Mouse (Mus musculus): ENCODE measurements around the gene Acot7. TPM values are rescaled to one million over a fixed set of nuclear protein-coding genes. Genes with fewer than 3 reads are reported as not detected.

The Acot7 gene
- polyA plus RNA-seq, 1 experiment from 2014 or later, result 66.5 TPM

- no peak overlapping the region for H3K9ac ChIP-seq (ENCODE audit: low read length)
- no peak overlapping the region for H3K27ac ChIP-seq (ENCODE audit: low read length)
- no peaks in the 10 kb centered on the region for H3K27me3 ChIP-seq (ENCODE audit: control insufficient read depth, insufficient read depth, low read depth, low read length)
- peaks cover 3% of the 10 kb centered on the region; the same call in 1 of the 2 replicates for H3K4me1 ChIP-seq (replicated peaks; ENCODE audit: control insufficient read depth, insufficient read depth, low read length)
- no peak for ATAC-seq (ENCODE audit: low read depth)
- no peak overlapping the region for H3K4me3 ChIP-seq (ENCODE audit: low read length)
- WGBS, result 72% methylated on average over 7 of the region's 7 CpGs
- H3K9me3 ChIP-seq (ENCODE audit: control insufficient read depth, low read length), result no peaks in the 10 kb centered on the region
- no peaks in the 10 kb centered on the region for H3K36me3 ChIP-seq (ENCODE audit: control insufficient read depth, insufficient read depth, low read length)
- H3K4me2 ChIP-seq (ENCODE audit: low read depth, low read length), result no peak overlapping the region
These were observed 53.4 kb downstream of the Acot7 start for GRCm38 (mm10) chr4:152231326-152231725.

- Histone ChIP-seq H3K27ac (ENCODE audit: low read length) (no peak overlapping the region), H3K4me2 (ENCODE audit: low read depth, low read length) (no peak overlapping the region), H3K36me3 (ENCODE audit: control insufficient read depth, insufficient read depth, low read length) (no peaks in the 10 kb centered on the region), H3K9me3 (ENCODE audit: control insufficient read depth, low read length) (no peaks in the 10 kb centered on the region), H3K4me3 (ENCODE audit: low read length) (no peak overlapping the region), H3K9ac (ENCODE audit: low read length) (no peak overlapping the region), H3K27me3 (ENCODE audit: control insufficient read depth, insufficient read depth, low read depth, low read length) (no peaks in the 10 kb centered on the region), H3K4me1 (replicated peaks; ENCODE audit: control insufficient read depth, insufficient read depth, low read length) (peaks cover 3% of the 10 kb centered on the region; the same call in 1 of the 2 replicates)
- WGBS, result 85% methylated on average over 4 of the region's 4 CpGs
- ATAC-seq (ENCODE audit: low read depth), result no peak
These were observed 54.5 kb downstream of the Acot7 start for GRCm38 (mm10) chr4:152232411-152232903.

- Histone ChIP-seq H3K36me3 (ENCODE audit: control insufficient read depth, insufficient read depth, low read length) (no peaks in the 10 kb centered on the region), H3K9ac (ENCODE audit: low read length) (no peak overlapping the region), H3K4me2 (ENCODE audit: low read depth, low read length) (no peak overlapping the region), H3K27ac (ENCODE audit: low read length) (no peak overlapping the region), H3K27me3 (ENCODE audit: control insufficient read depth, insufficient read depth, low read depth, low read length) (no peaks in the 10 kb centered on the region), H3K9me3 (ENCODE audit: control insufficient read depth, low read length) (no peaks in the 10 kb centered on the region), H3K4me3 (ENCODE audit: low read length) (no peak overlapping the region), H3K4me1 (replicated peaks; ENCODE audit: control insufficient read depth, insufficient read depth, low read length) (no peaks in the 10 kb centered on the region)
- 63% methylated on average over 4 of the region's 4 CpGs for WGBS
- ATAC-seq (ENCODE audit: low read depth), result no peak
These were observed 62.0 kb downstream of the Acot7 start for GRCm38 (mm10) chr4:152239974-152240373.

- WGBS, result 77% methylated on average over 9 of the region's 9 CpGs
- no peak overlapping the region for H3K4me3 ChIP-seq (ENCODE audit: low read length)
- no peak overlapping the region for H3K4me2 ChIP-seq (ENCODE audit: low read depth, low read length)
- H3K27ac ChIP-seq (ENCODE audit: low read length), result no peak overlapping the region
- no peak for ATAC-seq (ENCODE audit: low read depth)
- H3K36me3 ChIP-seq (ENCODE audit: control insufficient read depth, insufficient read depth, low read length), result no peaks in the 10 kb centered on the region
- no peaks in the 10 kb centered on the region for H3K4me1 ChIP-seq (replicated peaks; ENCODE audit: control insufficient read depth, insufficient read depth, low read length)
- H3K27me3 ChIP-seq (ENCODE audit: control insufficient read depth, insufficient read depth, low read depth, low read length), result no peaks in the 10 kb centered on the region
- H3K9me3 ChIP-seq (ENCODE audit: control insufficient read depth, low read length), result no peaks in the 10 kb centered on the region
- no peak overlapping the region for H3K9ac ChIP-seq (ENCODE audit: low read length)
These were observed 65.4 kb downstream of the Acot7 start for GRCm38 (mm10) chr4:152243241-152243891.

GRCm38 (mm10) chr4:152243969-152244368, 66.0 kb downstream of the Acot7 start:
- no peaks in the 10 kb centered on the region for H3K9me3 ChIP-seq (ENCODE audit: control insufficient read depth, low read length)
- H3K4me1 ChIP-seq (replicated peaks; ENCODE audit: control insufficient read depth, insufficient read depth, low read length), result no peaks in the 10 kb centered on the region
- no peak overlapping the region for H3K9ac ChIP-seq (ENCODE audit: low read length)
- H3K4me3 ChIP-seq (ENCODE audit: low read length), result no peak overlapping the region
- no peaks in the 10 kb centered on the region for H3K36me3 ChIP-seq (ENCODE audit: control insufficient read depth, insufficient read depth, low read length)
- H3K4me2 ChIP-seq (ENCODE audit: low read depth, low read length), result no peak overlapping the region
- WGBS, result 90% methylated on average over 8 of the region's 8 CpGs
- no peaks in the 10 kb centered on the region for H3K27me3 ChIP-seq (ENCODE audit: control insufficient read depth, insufficient read depth, low read depth, low read length)
- ATAC-seq (ENCODE audit: low read depth), result no peak
- no peak overlapping the region for H3K27ac ChIP-seq (ENCODE audit: low read length)

- no peak overlapping the region for H3K9ac ChIP-seq (ENCODE audit: low read length)
- no peaks in the 10 kb centered on the region for H3K36me3 ChIP-seq (ENCODE audit: control insufficient read depth, insufficient read depth, low read length)
- H3K4me2 ChIP-seq (ENCODE audit: low read depth, low read length), result no peak overlapping the region
- H3K4me3 ChIP-seq (ENCODE audit: low read length), result no peak overlapping the region
- WGBS, result 73% methylated on average over 11 of the region's 11 CpGs
- no peaks in the 10 kb centered on the region for H3K9me3 ChIP-seq (ENCODE audit: control insufficient read depth, low read length)
- no peaks in the 10 kb centered on the region for H3K4me1 ChIP-seq (replicated peaks; ENCODE audit: control insufficient read depth, insufficient read depth, low read length)
- ATAC-seq (ENCODE audit: low read depth), result no peak
- no peaks in the 10 kb centered on the region for H3K27me3 ChIP-seq (ENCODE audit: control insufficient read depth, insufficient read depth, low read depth, low read length)
- no peak overlapping the region for H3K27ac ChIP-seq (ENCODE audit: low read length)
These were observed 66.9 kb downstream of the Acot7 start for GRCm38 (mm10) chr4:152244545-152245522.

GRCm38 (mm10) chr4:152246011-152246410, 68.1 kb downstream of the Acot7 start:
- Histone ChIP-seq H3K27ac (ENCODE audit: low read length) (no peak overlapping the region), H3K9me3 (ENCODE audit: control insufficient read depth, low read length) (no peaks in the 10 kb centered on the region), H3K36me3 (ENCODE audit: control insufficient read depth, insufficient read depth, low read length) (no peaks in the 10 kb centered on the region), H3K27me3 (ENCODE audit: control insufficient read depth, insufficient read depth, low read depth, low read length) (no peaks in the 10 kb centered on the region), H3K9ac (ENCODE audit: low read length) (no peak overlapping the region), H3K4me3 (ENCODE audit: low read length) (no peak overlapping the region), H3K4me1 (replicated peaks; ENCODE audit: control insufficient read depth, insufficient read depth, low read length) (no peaks in the 10 kb centered on the region), H3K4me2 (ENCODE audit: low read depth, low read length) (no peak overlapping the region)
- ATAC-seq (ENCODE audit: low read depth), result no peak
- 78% methylated on average over 6 of the region's 6 CpGs for WGBS

GRCm38 (mm10) chr4:152247195-152247594, 69.3 kb downstream of the Acot7 start:
- WGBS, result 51% methylated on average over 3 of the region's 3 CpGs
- Histone ChIP-seq H3K36me3 (ENCODE audit: control insufficient read depth, insufficient read depth, low read length) (no peaks in the 10 kb centered on the region), H3K4me3 (ENCODE audit: low read length) (no peak overlapping the region), H3K4me2 (ENCODE audit: low read depth, low read length) (no peak overlapping the region), H3K27ac (ENCODE audit: low read length) (no peak overlapping the region), H3K4me1 (replicated peaks; ENCODE audit: control insufficient read depth, insufficient read depth, low read length) (no peaks in the 10 kb centered on the region), H3K9me3 (ENCODE audit: control insufficient read depth, low read length) (no peaks in the 10 kb centered on the region), H3K27me3 (ENCODE audit: control insufficient read depth, insufficient read depth, low read depth, low read length) (no peaks in the 10 kb centered on the region), H3K9ac (ENCODE audit: low read length) (no peak overlapping the region)
- no peak for ATAC-seq (ENCODE audit: low read depth)

- no peaks in the 10 kb centered on the region for H3K4me1 ChIP-seq (replicated peaks; ENCODE audit: control insufficient read depth, insufficient read depth, low read length)
- 76% methylated on average over 6 of the region's 6 CpGs for WGBS
These were observed 72.7 kb downstream of the Acot7 start for GRCm38 (mm10) chr4:152250615-152251014.

More at GRCm38 (mm10) chr4:152250615-152251014, 72.7 kb downstream of the Acot7 start:
- Histone ChIP-seq H3K36me3 (ENCODE audit: control insufficient read depth, insufficient read depth, low read length) (no peaks in the 10 kb centered on the region), H3K4me2 (ENCODE audit: low read depth, low read length) (no peak overlapping the region), H3K27me3 (ENCODE audit: control insufficient read depth, insufficient read depth, low read depth, low read length) (no peaks in the 10 kb centered on the region), H3K27ac (ENCODE audit: low read length) (no peak overlapping the region), H3K9me3 (ENCODE audit: control insufficient read depth, low read length) (no peaks in the 10 kb centered on the region), H3K4me3 (ENCODE audit: low read length) (no peak overlapping the region), H3K9ac (ENCODE audit: low read length) (no peak overlapping the region)
- no peak for ATAC-seq (ENCODE audit: low read depth)
